Mouse (Mus musculus): ENCODE data around the gene Atg7. TPM values are rescaled to one million over a fixed set of nuclear protein-coding genes. Genes with fewer than 3 reads are reported as not detected.
A peak's percentile ranks its signal among the peaks of the same experiment; 100 is the strongest.

The Atg7 gene
- polyA plus RNA-seq, 1 experiment from 2014 or later = 23.4 TPM

GRCm38 (mm10) chr6:114814882-114815650 is 172.2 kb downstream of the Atg7 start:
- no peak for ATAC-seq
- H3K27me3 ChIP-seq (replicated peaks) = no peaks in the 10 kb centered on the region
- H3K9me3 ChIP-seq = no peaks in the 10 kb centered on the region
- peaks cover 9% of the 10 kb centered on the region for H3K4me1 ChIP-seq (replicated peaks)
- H3K9ac ChIP-seq = no peak overlapping the region
- H3K4me2 ChIP-seq (replicated peaks) = no peak overlapping the region
- H3K27ac ChIP-seq = no peak overlapping the region
- H3K4me3 ChIP-seq (replicated peaks) = no peak overlapping the region
- no peaks in the 10 kb centered on the region for H3K36me3 ChIP-seq
- WGBS = 95% methylated on average over 5 of the region's 5 CpGs

- no peaks in the 10 kb centered on the region for H3K27me3 ChIP-seq (replicated peaks)
- H3K27ac ChIP-seq = no peak overlapping the region
- H3K9me3 ChIP-seq = no peaks in the 10 kb centered on the region
- H3K4me1 ChIP-seq (replicated peaks) = peaks cover 14% of the 10 kb centered on the region
- no peak overlapping the region for H3K4me3 ChIP-seq (replicated peaks)
- no peak overlapping the region for H3K4me2 ChIP-seq (replicated peaks)
- H3K36me3 ChIP-seq = no peaks in the 10 kb centered on the region
- peak; percentile 35; the same call in 1 of the 2 replicates for ATAC-seq
- 40% methylated on average over 11 of the region's 11 CpGs for WGBS
- no peak overlapping the region for H3K9ac ChIP-seq
Measured at GRCm38 (mm10) chr6:114817948-114818347, 175.1 kb downstream of the Atg7 start.

GRCm38 (mm10) chr6:114818471-114818870 is 175.6 kb downstream of the Atg7 start:
- Histone ChIP-seq H3K4me3 (replicated peaks) (no peak overlapping the region), H3K27me3 (replicated peaks) (no peaks in the 10 kb centered on the region), H3K27ac (no peak overlapping the region), H3K36me3 (no peaks in the 10 kb centered on the region), H3K9me3 (no peaks in the 10 kb centered on the region), H3K4me1 (replicated peaks) (peaks cover 14% of the 10 kb centered on the region), H3K4me2 (replicated peaks) (no peak overlapping the region), H3K9ac (no peak overlapping the region)
- 56% methylated on average over 6 of the region's 6 CpGs for WGBS
- ATAC-seq = no peak

GRCm38 (mm10) chr6:114819971-114820481 is 177.1 kb downstream of the Atg7 start:
- no peak for ATAC-seq
- no peak overlapping the region for H3K27ac ChIP-seq

GRCm38 (mm10) chr6:114821646-114822045 is 178.7 kb downstream of the Atg7 start:
- no peaks in the 10 kb centered on the region for H3K27me3 ChIP-seq (replicated peaks)
- no peak overlapping the region for H3K27ac ChIP-seq
- no peak overlapping the region for H3K9ac ChIP-seq
- ATAC-seq = no peak
- peaks cover 14% of the 10 kb centered on the region for H3K4me1 ChIP-seq (replicated peaks)
- 91% methylated on average over 7 of the region's 7 CpGs for WGBS
- H3K36me3 ChIP-seq = no peaks in the 10 kb centered on the region
- no peak overlapping the region for H3K4me2 ChIP-seq (replicated peaks)
- H3K4me3 ChIP-seq (replicated peaks) = no peak overlapping the region
- no peaks in the 10 kb centered on the region for H3K9me3 ChIP-seq

More at GRCm38 (mm10) chr6:114819971-114820481, 177.1 kb downstream of the Atg7 start:
- H3K9me3 ChIP-seq = no peaks in the 10 kb centered on the region
- H3K27me3 ChIP-seq (replicated peaks) = no peaks in the 10 kb centered on the region
- 54% methylated on average over 9 of the region's 9 CpGs for WGBS
- no peak overlapping the region for H3K4me3 ChIP-seq (replicated peaks)
- H3K9ac ChIP-seq = no peak overlapping the region
- no peaks in the 10 kb centered on the region for H3K36me3 ChIP-seq
- no peak overlapping the region for H3K4me2 ChIP-seq (replicated peaks)
- peaks cover 14% of the 10 kb centered on the region for H3K4me1 ChIP-seq (replicated peaks)

DNA sequence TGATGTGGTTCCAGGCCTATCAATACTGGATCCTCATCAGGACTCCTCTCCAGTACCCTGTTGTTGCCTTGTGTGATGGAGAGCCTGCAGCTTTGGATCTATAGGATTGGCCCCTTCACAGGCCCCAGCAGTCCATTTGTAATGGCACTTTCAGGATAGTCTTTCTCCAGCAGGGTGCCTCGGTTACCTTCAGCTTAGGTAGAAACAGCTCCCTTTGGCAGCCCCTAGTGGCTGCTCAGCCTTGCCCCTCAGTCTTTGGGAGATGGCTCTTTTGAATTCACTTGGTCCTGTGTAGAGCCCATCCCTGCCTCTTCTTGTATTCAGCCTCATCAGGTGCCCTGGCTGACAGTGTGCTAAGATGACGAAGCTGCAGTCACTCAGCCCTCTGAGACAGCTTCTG is 184.0 kb downstream of the Atg7 start:
- H3K9me3 ChIP-seq = no peaks in the 10 kb centered on the region
- H3K4me1 ChIP-seq (replicated peaks) = no peaks in the 10 kb centered on the region
- H3K27ac ChIP-seq = no peak overlapping the region
- H3K9ac ChIP-seq = no peak overlapping the region
- H3K4me2 ChIP-seq (replicated peaks) = no peak overlapping the region
- H3K36me3 ChIP-seq = no peaks in the 10 kb centered on the region
- no peaks in the 10 kb centered on the region for H3K27me3 ChIP-seq (replicated peaks)
- WGBS = 71% methylated on average over 2 of the region's 2 CpGs
- H3K4me3 ChIP-seq (replicated peaks) = no peak overlapping the region
- ATAC-seq = no peak

GRCm38 (mm10) chr6:114829660-114830438 is 187.0 kb downstream of the Atg7 start:
- H3K36me3 ChIP-seq = no peaks in the 10 kb centered on the region
- H3K4me2 ChIP-seq (replicated peaks) = no peak overlapping the region
- no peak overlapping the region for H3K27ac ChIP-seq
- H3K4me3 ChIP-seq (replicated peaks) = no peak overlapping the region
- H3K9me3 ChIP-seq = no peaks in the 10 kb centered on the region
- WGBS = 69% methylated on average over 9 of the region's 9 CpGs
- H3K4me1 ChIP-seq (replicated peaks) = peaks cover 16% of the 10 kb centered on the region
- no peaks in the 10 kb centered on the region for H3K27me3 ChIP-seq (replicated peaks)
- H3K9ac ChIP-seq = no peak overlapping the region
- ATAC-seq = no peak

GRCm38 (mm10) chr6:114831807-114832206 is 188.9 kb downstream of the Atg7 start:
- 92% methylated on average over 3 of the region's 3 CpGs for WGBS
- ATAC-seq = no peak
- no peak overlapping the region for H3K27ac ChIP-seq

GRCm38 (mm10) chr6:114833058-114833685 is 190.3 kb downstream of the Atg7 start:
- H3K9ac ChIP-seq = no peak overlapping the region
- 69% methylated on average over 9 of the region's 9 CpGs for WGBS
- H3K4me3 ChIP-seq (replicated peaks) = no peak overlapping the region
- no peak overlapping the region for H3K4me2 ChIP-seq (replicated peaks)
- no peaks in the 10 kb centered on the region for H3K36me3 ChIP-seq
- peaks cover 16% of the 10 kb centered on the region for H3K4me1 ChIP-seq (replicated peaks)
- no peaks in the 10 kb centered on the region for H3K27me3 ChIP-seq (replicated peaks)
- no peak for ATAC-seq
- no peaks in the 10 kb centered on the region for H3K9me3 ChIP-seq
- no peak overlapping the region for H3K27ac ChIP-seq

More at GRCm38 (mm10) chr6:114831807-114832206, 188.9 kb downstream of the Atg7 start:
- Histone ChIP-seq H3K9me3 (no peaks in the 10 kb centered on the region), H3K9ac (no peak overlapping the region), H3K27me3 (replicated peaks) (no peaks in the 10 kb centered on the region), H3K4me2 (replicated peaks) (no peak overlapping the region), H3K36me3 (no peaks in the 10 kb centered on the region), H3K4me1 (replicated peaks) (peaks cover 16% of the 10 kb centered on the region), H3K4me3 (replicated peaks) (no peak overlapping the region)

- 50% methylated on average over 4 of the region's 4 CpGs for WGBS
- Histone ChIP-seq H3K36me3 (no peaks in the 10 kb centered on the region), H3K9ac (no peak overlapping the region), H3K27me3 (replicated peaks) (no peaks in the 10 kb centered on the region), H3K9me3 (no peaks in the 10 kb centered on the region), H3K4me1 (replicated peaks) (peaks cover 16% of the 10 kb centered on the region), H3K27ac (no peak overlapping the region), H3K4me3 (replicated peaks) (no peak overlapping the region), H3K4me2 (replicated peaks) (no peak overlapping the region)
- ATAC-seq = 0 out of 2 replicates have a peak, but pooled peaks have one; percentile 43
Measured at GRCm38 (mm10) chr6:114833791-114834346, 191.0 kb downstream of the Atg7 start.

GRCm38 (mm10) chr6:114835344-114835743 is 192.4 kb downstream of the Atg7 start:
- peaks cover 27% of the 10 kb centered on the region for H3K4me1 ChIP-seq (replicated peaks)
- H3K4me2 ChIP-seq (replicated peaks) = no peak overlapping the region
- H3K27ac ChIP-seq = no peak overlapping the region
- 87% methylated on average over 7 of the region's 7 CpGs for WGBS
- H3K27me3 ChIP-seq (replicated peaks) = no peaks in the 10 kb centered on the region
- H3K9ac ChIP-seq = no peak overlapping the region
- H3K9me3 ChIP-seq = no peaks in the 10 kb centered on the region
- no peak for ATAC-seq
- no peaks in the 10 kb centered on the region for H3K36me3 ChIP-seq
- no peak overlapping the region for H3K4me3 ChIP-seq (replicated peaks)

GRCm38 (mm10) chr6:114835752-114836151 is 192.9 kb downstream of the Atg7 start:
- H3K4me1 ChIP-seq (replicated peaks) = peaks cover 29% of the 10 kb centered on the region
- 69% methylated on average over 1 of the region's 1 CpGs for WGBS
- no peaks in the 10 kb centered on the region for H3K9me3 ChIP-seq
- no peaks in the 10 kb centered on the region for H3K27me3 ChIP-seq (replicated peaks)
- no peak overlapping the region for H3K27ac ChIP-seq
- H3K9ac ChIP-seq = no peak overlapping the region
- ATAC-seq = no peak
- H3K36me3 ChIP-seq = no peaks in the 10 kb centered on the region
- H3K4me3 ChIP-seq (replicated peaks) = no peak overlapping the region
- no peak overlapping the region for H3K4me2 ChIP-seq (replicated peaks)
